Mouse (Mus musculus): Measurements from ENCODE around the gene Dad1.

- TF ChIP-seq CTCF (IDR thresholded peaks at IDR 0.05; ENCODE audit: borderline replicate concordance, insufficient read depth, low read length) (no peak), POLR2A (IDR thresholded peaks at IDR 0.05; ENCODE audit: low read depth, low read length) (no peak)
These were observed 22.5 kb upstream of the Dad1 start for GRCm38 (mm10) chr14:54276446-54276845.

Data from embryonic fibroblast, embryonic 13.5 days (primary cell).